Mouse (Mus musculus) embryo, embryonic 9.5 days (tissue): Measurements from ENCODE around the gene Gramd1a.

ENCODE experiments used
- DNase-seq: peaks from one replicate; pipeline ENCODE4 v3.0.0-alpha.2; 2017; ENCODE audit errors: extremely low spot score

Gramd1a gene

GRCm38 (mm10) chr7:31123697-31124096, 32.0 kb downstream of the Gramd1a start:
- DNase-seq = no peak

GRCm38 (mm10) chr7:31122641-31123631, 32.8 kb downstream of the Gramd1a start:
- DNase-seq = no peak

- no peak for DNase-seq
Measured at GRCm38 (mm10) chr7:31119556-31119955, 36.1 kb downstream of the Gramd1a start.

- DNase-seq = no peak
Measured at GRCm38 (mm10) chr7:31118486-31118885, 37.2 kb downstream of the Gramd1a start.

GRCm38 (mm10) chr7:31117465-31117864, 38.2 kb downstream of the Gramd1a start:
- DNase-seq = no peak

- peak; percentile 57 for DNase-seq
Measured at GRCm38 (mm10) chr7:31116721-31117145, 39.0 kb downstream of the Gramd1a start.

GRCm38 (mm10) chr7:31115587-31116043, 40.1 kb downstream of the Gramd1a start:
- DNase-seq = peak; percentile 71

DNA sequence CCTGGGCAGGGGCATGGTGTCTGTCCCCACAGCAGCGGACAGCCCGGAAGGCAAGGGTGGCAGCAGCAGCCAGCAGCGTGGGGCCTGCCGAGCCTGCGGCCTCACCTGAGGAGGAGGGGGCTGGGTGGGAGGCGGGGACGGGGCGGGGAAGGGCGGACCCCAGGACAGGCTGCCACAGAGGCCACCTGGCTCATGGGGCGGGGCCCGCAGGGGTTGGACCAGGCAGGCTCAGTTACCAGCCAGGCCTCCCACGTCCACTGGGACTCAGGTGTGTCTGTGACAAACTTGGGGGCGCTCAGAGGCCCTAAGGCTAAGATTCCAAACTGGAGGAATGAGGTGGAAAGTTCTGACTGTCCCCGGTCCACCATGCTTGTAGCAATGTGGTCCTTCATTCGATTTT, 40.5 kb downstream of the Gramd1a start, which contains the start of gene Hpn:
TSS of gene Hpn (minus strand) at position 109 of the 400 bp plus-strand sequence.
- DNase-seq = peak; percentile 47

- DNase-seq = peak; percentile 35
Measured at GRCm38 (mm10) chr7:31114646-31115045, 41.0 kb downstream of the Gramd1a start.

GRCm38 (mm10) chr7:31113800-31114199, 41.9 kb downstream of the Gramd1a start:
- no peak for DNase-seq

GRCm38 (mm10) chr7:31112036-31112435, 43.7 kb downstream of the Gramd1a start:
- no peak for DNase-seq

- no peak for DNase-seq
Measured at GRCm38 (mm10) chr7:31110861-31111385, 44.8 kb downstream of the Gramd1a start.

- no peak for DNase-seq
Measured at GRCm38 (mm10) chr7:31109796-31110195, 45.9 kb downstream of the Gramd1a start.

DNA sequence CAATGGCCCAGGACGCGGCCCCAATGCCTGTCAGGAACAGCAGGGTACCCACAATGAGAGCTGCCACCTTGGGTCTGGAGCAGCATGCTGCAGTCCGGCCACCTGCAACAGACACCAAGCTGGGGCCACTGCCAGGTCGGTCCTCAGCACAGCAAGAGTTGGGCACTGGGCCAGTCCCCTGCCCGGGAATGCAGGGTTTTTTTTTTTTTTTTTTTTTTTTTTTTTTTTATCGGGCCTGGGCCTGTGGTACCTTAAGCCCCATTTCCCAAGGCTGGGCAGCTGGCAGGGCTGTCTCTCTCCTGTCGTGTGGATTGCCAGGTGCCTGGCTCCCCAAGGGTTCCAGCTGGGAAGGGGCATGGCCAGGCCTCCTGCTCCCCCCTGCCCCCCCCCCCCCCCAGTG, 46.6 kb downstream of the Gramd1a start:
- DNase-seq = no peak

DNA sequence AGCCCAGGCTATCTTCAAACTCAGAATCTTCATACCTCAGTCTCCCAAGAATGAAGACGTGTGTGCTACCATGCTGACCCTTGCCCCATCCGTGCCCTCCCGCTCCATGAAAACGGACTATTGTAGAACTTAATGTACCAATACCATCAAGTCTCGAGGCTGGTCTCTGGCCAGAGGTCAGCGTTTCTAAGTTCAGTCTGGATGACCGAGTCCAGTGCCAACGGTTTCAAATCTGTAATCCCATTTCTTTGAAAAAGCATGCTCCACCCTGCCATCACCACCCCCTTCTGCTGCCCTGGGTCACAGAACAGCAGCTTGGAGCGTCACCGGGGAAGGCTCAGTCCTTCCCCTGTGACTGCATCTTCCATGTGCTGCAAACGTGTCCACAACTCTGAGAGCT, 47.9 kb downstream of the Gramd1a start:
- no peak for DNase-seq

DNA sequence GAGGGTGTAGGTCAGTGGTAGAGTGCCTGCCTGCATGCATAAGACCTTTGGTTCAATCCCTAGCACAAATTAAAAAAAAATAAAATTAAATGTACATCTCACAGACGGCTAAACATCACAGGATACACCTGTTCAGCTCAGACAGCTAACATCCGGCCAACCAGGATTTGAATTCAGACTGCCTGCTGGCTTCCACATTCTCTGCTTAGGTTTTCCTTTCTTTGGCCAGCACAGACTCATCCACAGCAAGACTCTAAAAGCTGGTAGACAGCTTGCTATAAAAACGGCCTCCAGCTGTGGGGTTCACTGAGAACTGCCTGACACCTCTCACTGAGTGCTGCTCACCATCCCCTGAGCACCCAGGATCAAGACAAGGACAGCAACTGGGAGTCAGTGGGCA, 49.5 kb downstream of the Gramd1a start:
- DNase-seq = no peak

GRCm38 (mm10) chr7:31105061-31105768, 50.5 kb downstream of the Gramd1a start:
- peak; percentile 38 for DNase-seq

DNA sequence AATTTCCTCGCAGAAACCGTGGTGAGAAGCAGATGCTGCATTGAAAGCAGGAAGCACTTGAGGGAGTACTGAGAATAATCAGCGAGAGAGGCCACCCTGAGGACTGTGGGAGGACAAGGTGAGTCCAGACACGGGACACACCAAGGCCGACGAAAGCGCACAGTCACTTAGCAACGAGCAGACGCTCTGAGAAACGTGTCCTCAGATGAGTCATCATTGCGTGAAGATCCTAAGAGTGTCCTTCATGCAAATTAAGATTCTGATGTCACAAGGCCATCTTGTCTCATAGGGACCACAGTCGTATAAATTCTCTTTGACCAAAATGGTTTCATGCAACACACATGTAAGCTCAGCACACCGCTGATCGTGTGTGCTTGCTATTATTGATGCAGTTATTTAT, 54.9 kb downstream of the Gramd1a start:
- no peak for DNase-seq

DNA sequence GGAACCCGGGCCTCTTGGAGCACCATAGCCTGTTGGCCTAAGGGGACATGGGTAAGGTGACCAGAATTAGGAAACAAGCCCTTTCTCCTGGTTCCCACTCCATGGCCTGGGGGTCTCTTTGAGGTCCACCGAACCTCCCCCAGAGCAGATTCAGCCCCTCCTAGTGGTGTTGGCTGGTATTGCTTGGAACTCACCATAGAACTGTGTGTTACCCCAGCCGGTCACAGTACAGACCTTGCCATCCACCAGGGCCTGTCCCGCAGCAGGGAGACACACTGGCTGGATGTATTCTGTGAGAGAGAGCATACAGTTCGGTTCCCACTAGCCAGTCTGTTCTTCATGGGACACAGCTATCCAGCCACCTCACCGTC, 56.1 kb downstream of the Gramd1a start:
- no peak for DNase-seq

GRCm38 (mm10) chr7:31098697-31099611, 56.7 kb downstream of the Gramd1a start:
- no peak for DNase-seq

DNA sequence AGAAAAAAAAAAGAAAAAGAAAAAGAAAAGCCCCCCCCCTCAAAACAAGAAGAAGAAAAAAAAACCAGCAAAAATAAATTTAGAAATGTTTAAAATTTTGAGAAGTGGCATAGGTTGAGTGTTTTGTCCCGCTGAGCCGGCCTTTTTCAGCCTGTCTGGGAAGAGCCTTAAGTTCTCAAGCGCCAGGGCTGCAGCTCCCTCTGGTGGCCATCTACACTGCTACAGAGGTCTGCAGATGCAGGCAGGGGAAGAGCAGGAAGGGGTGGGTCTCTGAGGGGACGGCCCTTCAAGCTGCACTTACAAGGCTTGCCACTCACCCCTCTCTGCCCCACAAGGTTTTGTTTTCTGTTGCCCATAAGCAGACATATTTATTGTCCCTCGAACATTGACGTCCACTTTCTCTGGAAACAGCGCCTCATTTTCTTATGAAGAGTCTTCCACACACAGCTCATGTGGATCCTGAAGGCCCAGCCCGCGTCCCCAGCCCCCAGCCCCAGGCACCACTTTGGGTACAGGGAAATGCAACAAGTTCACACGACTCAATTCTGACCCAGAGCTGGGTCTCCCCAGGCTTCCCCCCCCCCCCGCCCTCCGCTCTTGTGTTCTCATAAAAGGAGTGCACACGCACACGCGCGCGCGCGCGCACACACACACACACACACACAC, 58.0 kb downstream of the Gramd1a start:
- DNase-seq = peak; percentile 89
